Comparison of ENCODE assay signal across 19 mouse cellular contexts in genomic region chr12:95384248-95384964, GRCm38 (mm10).
DNase-seq lines count a peak whose midpoint lies in the region; ATAC-seq and TF ChIP-seq lines count a peak whose summit lies in the region.
"Had no signal": no experiment of that assay in that cellular context is flagged by ENCODE, and none has a peak within 500 bp of the region (broad histone marks: within the 10 kb centered on the region; RNA-seq: fewer than 3 reads in every experiment).

No protein-coding gene starts in this region.

- in situ Hi-C loops in Patski (cut with MboI; ENCODE audit: low pct_unique_long_range_greater_than_20kb), result no loop called here

- POLR2A ChIA-PET in Patski (lab: Charles Lee), result interaction anchor here (0.6 kb wide), 1 partner anchor 732 kb away, joined by 3 read pairs; no protein-coding TSS in a partner anchor

- ATAC-seq in embryonic facial prominence, embryonic 14.5 days (ENCODE audit: low read depth), result no peak
- ATAC-seq in Patski, result peak; percentile 62
- 0 out of 2 replicates have a peak, but pooled peaks have one; percentile 54 for ATAC-seq in limb, embryonic 11.5 days (ENCODE audit: insufficient number of reproducible peaks, low FRiP score, low TSS enrichment, low read depth)
- no peak for ATAC-seq in monocyte, adult 5-6 weeks (replicated peaks; ENCODE audit: insufficient number of reproducible peaks, low FRiP score, low TSS enrichment, poor library complexity, severe bottlenecking)
- ATAC-seq: forebrain, embryonic 15.5 days; hindbrain, postnatal 0 days; midbrain, embryonic 13.5 days had no signal

- DNase-seq in embryonic facial prominence, embryonic 14.5 days (ENCODE audit: low spot score), result peak; percentile 6
- DNase-seq in embryonic facial prominence, embryonic 10.5 days (ENCODE audit: low spot score), result no peak
- DNase-seq in Patski (ENCODE audit: low read depth, low spot score), result no peak
- peak; percentile 57 for DNase-seq in forelimb bud, embryonic 11.5 days (ENCODE audit: low read depth, low spot score)
- peak; percentile 31 for DNase-seq in limb, embryonic 11.5 days (ENCODE audit: low spot score)
- DNase-seq in cerebellum, adult 18-20 months, result no peak
- DNase-seq in hindbrain, embryonic 10.5 days (ENCODE audit: low spot score), result no peak
- DNase-seq: adrenal gland, postnatal 25 days; cerebellum, adult 2 months; heart, postnatal 4 days; kidney, postnatal 36 days; lung, adult 2 months; thymus, postnatal 14 days had no signal

- WGBS in embryonic facial prominence, embryonic 14.5 days, result 39% methylated on average over 3 of the region's 3 CpGs
- WGBS in embryonic facial prominence, embryonic 10.5 days, result 42% methylated on average over 3 of the region's 3 CpGs
- WGBS in limb, embryonic 11.5 days, result 11% methylated on average over 3 of the region's 3 CpGs
- 42% methylated on average over 3 of the region's 3 CpGs for WGBS in hindbrain, embryonic 10.5 days

- no peaks in the 10 kb centered on the region for H3K27me3 ChIP-seq in embryonic facial prominence, embryonic 14.5 days (replicated peaks; ENCODE audit: control insufficient read depth, insufficient read depth, low read length)
- no peaks in the 10 kb centered on the region for H3K27me3 ChIP-seq in embryonic facial prominence, embryonic 10.5 days (replicated peaks; ENCODE audit: low read depth, poor library complexity, severe bottlenecking)
- no peaks in the 10 kb centered on the region for H3K27me3 ChIP-seq in Patski
- no peaks in the 10 kb centered on the region for H3K27me3 ChIP-seq in limb, embryonic 11.5 days (ENCODE audit: control insufficient read depth, insufficient read depth, low read length)
- H3K27me3 ChIP-seq in hindbrain, embryonic 10.5 days (ENCODE audit: insufficient read depth, poor library complexity, severe bottlenecking), result no peaks in the 10 kb centered on the region
- H3K27me3 ChIP-seq: forebrain, embryonic 15.5 days; midbrain, embryonic 13.5 days had no signal

- H3K4me3 ChIP-seq in embryonic facial prominence, embryonic 14.5 days (ENCODE audit: low read depth, low read length), result no peak overlapping the region
- no peak overlapping the region for H3K4me3 ChIP-seq in embryonic facial prominence, embryonic 10.5 days
- H3K4me3 ChIP-seq in limb, embryonic 11.5 days (ENCODE audit: low read depth, low read length), result no peak overlapping the region
- no peak overlapping the region for H3K4me3 ChIP-seq in hindbrain, embryonic 10.5 days
- H3K4me3 ChIP-seq: erythroblast, embryonic 14.5 days; forebrain, embryonic 15.5 days; midbrain, embryonic 13.5 days had no signal

- no peaks in the 10 kb centered on the region for H3K9me3 ChIP-seq in embryonic facial prominence, embryonic 14.5 days (ENCODE audit: control insufficient read depth, low read length)
- H3K9me3 ChIP-seq in embryonic facial prominence, embryonic 10.5 days, result no peaks in the 10 kb centered on the region
- H3K9me3 ChIP-seq in limb, embryonic 11.5 days (ENCODE audit: control insufficient read depth, low read length), result no peaks in the 10 kb centered on the region
- H3K9me3 ChIP-seq in hindbrain, embryonic 10.5 days, result no peaks in the 10 kb centered on the region
- H3K9me3 ChIP-seq: forebrain, embryonic 15.5 days; midbrain, embryonic 13.5 days had no signal

- no peaks in the 10 kb centered on the region for H3K36me3 ChIP-seq in embryonic facial prominence, embryonic 14.5 days (ENCODE audit: control insufficient read depth, insufficient read depth, low read length)
- no peaks in the 10 kb centered on the region for H3K36me3 ChIP-seq in embryonic facial prominence, embryonic 10.5 days (replicated peaks)
- no peaks in the 10 kb centered on the region for H3K36me3 ChIP-seq in limb, embryonic 11.5 days (ENCODE audit: control insufficient read depth, insufficient read depth, low read length)
- H3K36me3 ChIP-seq in hindbrain, embryonic 10.5 days, result no peaks in the 10 kb centered on the region
- H3K36me3 ChIP-seq: forebrain, embryonic 15.5 days; midbrain, embryonic 13.5 days had no signal

- no peak overlapping the region for H3K27ac ChIP-seq in embryonic facial prominence, embryonic 14.5 days (replicated peaks; ENCODE audit: low read depth, low read length)
- no peak overlapping the region for H3K27ac ChIP-seq in embryonic facial prominence, embryonic 10.5 days (replicated peaks)
- no peak overlapping the region for H3K27ac ChIP-seq in limb, embryonic 11.5 days (replicated peaks; ENCODE audit: low read depth, low read length)
- H3K27ac ChIP-seq in hindbrain, embryonic 10.5 days, result no peak overlapping the region
- H3K27ac ChIP-seq: forebrain, embryonic 15.5 days; hindbrain, postnatal 0 days; macrophage; midbrain, embryonic 13.5 days had no signal

- H3K9ac ChIP-seq in embryonic facial prominence, embryonic 14.5 days (ENCODE audit: low read depth, low read length), result no peak overlapping the region
- H3K9ac ChIP-seq in limb, embryonic 11.5 days (ENCODE audit: low read length), result no peak overlapping the region
- H3K9ac ChIP-seq: forebrain, embryonic 15.5 days; midbrain, embryonic 13.5 days had no signal

- TF ChIP-seq CTCF in Patski (IDR thresholded peaks at IDR 0.05), result no peak

- no peaks in the 10 kb centered on the region for H3K4me1 ChIP-seq in embryonic facial prominence, embryonic 14.5 days (ENCODE audit: control insufficient read depth, insufficient read depth, low read length)
- no peaks in the 10 kb centered on the region for H3K4me1 ChIP-seq in embryonic facial prominence, embryonic 10.5 days
- 0 out of 2 replicates have a peak, but pooled peaks cover 3% of the 10 kb centered on the region for H3K4me1 ChIP-seq in limb, embryonic 11.5 days (ENCODE audit: control insufficient read depth, insufficient read depth, low read length)
- no peaks in the 10 kb centered on the region for H3K4me1 ChIP-seq in hindbrain, embryonic 10.5 days (replicated peaks)
- H3K4me1 ChIP-seq: midbrain, embryonic 13.5 days had no signal

- CTCF ChIA-PET in Patski (lab: Charles Lee), result no interaction called here

- H3K4me2 ChIP-seq in embryonic facial prominence, embryonic 14.5 days (ENCODE audit: low read depth, low read length), result no peak overlapping the region
- no peak overlapping the region for H3K4me2 ChIP-seq in limb, embryonic 11.5 days (ENCODE audit: low read depth, severe bottlenecking)
- H3K4me2 ChIP-seq: forebrain, embryonic 15.5 days; midbrain, embryonic 13.5 days had no signal

Comparison
In these comparisons a context has a peak if more than half of its experiments do, and no peak if none do; other contexts are left out.
1. DNase-seq: peak in embryonic facial prominence, embryonic 14.5 days (single experiment), forelimb bud, embryonic 11.5 days (single experiment) and limb, embryonic 11.5 days (single experiment); none in embryonic facial prominence, embryonic 10.5 days (single experiment), Patski (single experiment), cerebellum, adult 18-20 months (0 of 2) and hindbrain, embryonic 10.5 days (single experiment).
2. ATAC-seq: peak in Patski (single experiment) and limb, embryonic 11.5 days (single experiment); none in embryonic facial prominence, embryonic 14.5 days (single experiment) and monocyte, adult 5-6 weeks (single experiment).